Mouse (Mus musculus) liver, embryonic 14.5 days (tissue): ENCODE data around the gene Agap1.

Experiments
- CTCF ChIP-seq: IDR thresholded peaks from 2 replicates; pipeline ENCODE4 v1.5.1; 2016; ENCODE audit warnings: antibody characterized with exemption, low read depth, control low read depth
- EP300 ChIP-seq: IDR thresholded peaks from 2 replicates; pipeline ENCODE4 v1.6.1; 2016; ENCODE audit warnings: antibody characterized with exemption, low read depth

- TF ChIP-seq CTCF (no peak), EP300 (no peak)
Measured at GRCm38 (mm10) chr1:89574941-89575890, 120.6 kb downstream of the Agap1 start.
